Mouse (Mus musculus): ENCODE measurements at regions not wholly inside any gene's neighbourhood (a gene's known extent, or its start where the extent isn't known, plus 50 kb on each side); places are given as distances from the start of the nearest gene placed in this dataset.

DNA sequence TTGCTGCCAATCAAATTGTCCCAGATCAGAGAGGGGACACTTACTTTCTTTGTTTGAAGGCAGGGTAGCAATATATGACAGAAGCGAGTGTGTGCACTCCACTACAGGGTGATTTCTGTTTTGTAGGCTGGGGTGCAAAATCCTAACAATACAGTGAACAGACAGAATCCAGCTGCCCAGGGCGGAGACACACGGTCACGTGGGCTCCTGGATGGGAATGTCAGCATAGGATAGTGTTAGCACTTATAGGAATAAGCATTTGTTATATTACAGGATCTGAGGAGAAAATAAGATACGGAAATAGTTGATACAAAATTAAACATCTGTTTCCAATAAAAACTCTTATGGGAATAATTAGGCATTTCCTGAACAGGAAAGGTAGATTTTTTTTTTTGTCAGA, 169.1 kb upstream of the Ubr2 start:
- dilution Hi-C loops (cut with MboI; ENCODE audit: extremely low pct_ligation_motif_present, extremely low pct_unique_long_range_greater_than_20kb, low sequenced_read_pairs): no loop called here
- TF ChIP-seq IRF4 (IDR thresholded peaks at IDR 0.05; ENCODE audit: low read depth, low read length): no peak
- no peak for TF ChIP-seq TBP (conservative IDR thresholded peaks at IDR 0.05; ENCODE audit: low read depth, low read length)
- TF ChIP-seq ZNF384 (IDR thresholded peaks at IDR 0.05; ENCODE audit: low read depth, low read length): no peak
- TF ChIP-seq CTCF (conservative IDR thresholded peaks at IDR 0.05 in 1 of 2, IDR thresholded peaks at IDR 0.05 in 1 of 2; ENCODE audit: low read depth in 2 of 2, low read length in 2 of 2): no peak
- TF ChIP-seq ZKSCAN1 (IDR thresholded peaks at IDR 0.05; ENCODE audit: borderline replicate concordance, low read depth, low read length): no peak
- TF ChIP-seq RCOR1 (conservative IDR thresholded peaks at IDR 0.05; ENCODE audit: low read depth, low read length): no peak
- TF ChIP-seq UBTF (IDR thresholded peaks at IDR 0.05; ENCODE audit: low read depth, low read length): no peak
- no peak for TF ChIP-seq KAT2A (IDR thresholded peaks at IDR 0.05; ENCODE audit: insufficient replicate concordance, low read length)
- TF ChIP-seq PAX5 (IDR thresholded peaks at IDR 0.05; ENCODE audit: low read length): no peak
- no peak for TF ChIP-seq ETS1 (conservative IDR thresholded peaks at IDR 0.05; ENCODE audit: low read depth, low read length)
- TF ChIP-seq CHD2 (IDR thresholded peaks at IDR 0.05; ENCODE audit: low read length): no peak
- H3K4me3 ChIP-seq (replicated peaks in 1 of 3; ENCODE audit: low read depth in 2 of 3, low read length in 2 of 3, poor library complexity in 1 of 3): no peak overlapping the region
- no peak for DNase-seq (ENCODE audit: extremely low read depth)
- H3K79me2 ChIP-seq (replicated peaks; ENCODE audit: control insufficient read depth, extremely low read depth, insufficient read depth, poor library complexity, severe bottlenecking): no peaks in the 10 kb centered on the region
- H3K9ac ChIP-seq (ENCODE audit: insufficient read depth, low read depth): no peak overlapping the region
- H3K4me2 ChIP-seq (ENCODE audit: insufficient read depth, low read depth, poor library complexity, severe bottlenecking): no peak overlapping the region
- no peak overlapping the region for H3K27ac ChIP-seq (ENCODE audit: insufficient read depth, low read depth)
- H3K9me3 ChIP-seq (replicated peaks; ENCODE audit: low read length): no peaks in the 10 kb centered on the region
- H3K27me3 ChIP-seq (replicated peaks): no peaks in the 10 kb centered on the region
- in situ Hi-C loops (cut with MboI; ENCODE audit: low pct_ligation_motif_present, low pct_unique_long_range_greater_than_20kb, low sequenced_read_pairs): no loop called here
- H3K4me1 ChIP-seq (ENCODE audit: control insufficient read depth in 1 of 2, insufficient read depth in 2 of 2): 0 out of 4 replicates have a peak, but pooled peaks cover 0 to 5% of the 10 kb centered on the region in 2 experiments
- peaks cover 0 to 7% of the 10 kb centered on the region in 2 experiments for H3K36me3 ChIP-seq (replicated peaks in 1 of 2; ENCODE audit: control insufficient read depth in 1 of 2, insufficient read depth in 1 of 2, low read length in 1 of 2)

DNA sequence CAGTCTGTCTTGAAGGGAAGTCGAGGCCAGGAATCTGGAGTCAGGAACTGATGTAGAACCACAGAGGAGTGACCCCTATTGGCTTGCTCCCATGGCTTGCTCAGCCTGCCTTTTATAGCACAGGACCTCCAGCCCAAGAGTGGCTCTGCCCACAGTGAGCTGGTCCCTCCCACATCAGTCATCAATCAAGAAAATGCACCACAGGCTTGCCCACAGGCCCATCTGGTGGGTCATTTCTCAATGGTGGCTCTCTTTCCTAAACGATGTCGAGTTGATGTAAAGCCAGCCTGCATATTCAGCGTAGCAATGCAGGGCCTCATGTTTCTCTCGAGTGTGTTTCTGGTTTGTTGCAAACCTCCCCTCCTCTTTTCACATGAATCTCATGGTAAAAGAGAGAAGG, 168.3 kb upstream of the Ubr2 start:
- Histone ChIP-seq H3K27me3 (replicated peaks) (no peaks in the 10 kb centered on the region), H3K4me1 (ENCODE audit: control insufficient read depth in 1 of 2, insufficient read depth in 2 of 2) (no peaks in the 10 kb centered on the region)
- dilution Hi-C loops (cut with MboI; ENCODE audit: extremely low pct_ligation_motif_present, extremely low pct_unique_long_range_greater_than_20kb, low sequenced_read_pairs): no loop called here

More for the DNA sequence above, 168.3 kb upstream of the Ubr2 start:
- DNase-seq (ENCODE audit: extremely low read depth): no peak
- peaks cover 0 to 7% of the 10 kb centered on the region in 2 experiments for H3K36me3 ChIP-seq (replicated peaks in 1 of 2; ENCODE audit: control insufficient read depth in 1 of 2, insufficient read depth in 1 of 2, low read length in 1 of 2)
- H3K9me3 ChIP-seq (replicated peaks; ENCODE audit: low read length): no peaks in the 10 kb centered on the region
- in situ Hi-C loops (cut with MboI; ENCODE audit: low pct_ligation_motif_present, low pct_unique_long_range_greater_than_20kb, low sequenced_read_pairs): no loop called here
- no peak overlapping the region for H3K4me2 ChIP-seq (ENCODE audit: insufficient read depth, low read depth, poor library complexity, severe bottlenecking)
- H3K9ac ChIP-seq (ENCODE audit: insufficient read depth, low read depth): no peak overlapping the region
- no peaks in the 10 kb centered on the region for H3K79me2 ChIP-seq (replicated peaks; ENCODE audit: control insufficient read depth, extremely low read depth, insufficient read depth, poor library complexity, severe bottlenecking)
- H3K4me3 ChIP-seq (replicated peaks in 1 of 3; ENCODE audit: low read depth in 2 of 3, low read length in 2 of 3, poor library complexity in 1 of 3): no peak overlapping the region
- TF ChIP-seq ETS1 (conservative IDR thresholded peaks at IDR 0.05; ENCODE audit: low read depth, low read length) (no peak), USF2 (conservative IDR thresholded peaks at IDR 0.05; ENCODE audit: low read depth, low read length) (no peak), TBP (conservative IDR thresholded peaks at IDR 0.05; ENCODE audit: low read depth, low read length) (no peak), UBTF (IDR thresholded peaks at IDR 0.05; ENCODE audit: low read depth, low read length) (no peak), IRF4 (IDR thresholded peaks at IDR 0.05; ENCODE audit: low read depth, low read length) (no peak), MAFK (IDR thresholded peaks at IDR 0.05; ENCODE audit: insufficient replicate concordance, low read length) (no peak), RCOR1 (conservative IDR thresholded peaks at IDR 0.05; ENCODE audit: low read depth, low read length) (no peak), E2F4 (IDR thresholded peaks at IDR 0.05; ENCODE audit: insufficient replicate concordance, low read depth, low read length) (no peak), ZNF384 (IDR thresholded peaks at IDR 0.05; ENCODE audit: low read depth, low read length) (no peak), ZMIZ1 (IDR thresholded peaks at IDR 0.05; ENCODE audit: low read depth, low read length) (no peak), MAX (IDR thresholded peaks at IDR 0.05; ENCODE audit: low read length) (no peak), SIN3A (IDR thresholded peaks at IDR 0.05; ENCODE audit: low read length) (no peak), JUND (conservative IDR thresholded peaks at IDR 0.05; ENCODE audit: low read depth, low read length) (no peak), ZKSCAN1 (IDR thresholded peaks at IDR 0.05; ENCODE audit: borderline replicate concordance, low read depth, low read length) (no peak), MEF2A (IDR thresholded peaks at IDR 0.05; ENCODE audit: borderline replicate concordance, low read depth, low read length) (no peak), MXI1 (IDR thresholded peaks at IDR 0.05; ENCODE audit: low read depth, low read length) (no peak)
- H3K27ac ChIP-seq (ENCODE audit: insufficient read depth, low read depth): no peak overlapping the region

All from CH12.LX (cell line).